Mouse (Mus musculus) layer of hippocampus, postnatal 36 days (tissue): Measurements from ENCODE around the gene Rps27a. TPM values are rescaled to one million over a fixed set of nuclear protein-coding genes. Genes with fewer than 3 reads are reported as not detected.
"Not testable (repeated sequence)": the region's sequence is repeated elsewhere in the genome, so short reads cannot be mapped to it uniquely, and the experiment has no call there.

Source experiments
- DNase-seq, 2 experiments: peaks; one replicate each; pipeline ENCODE4 v3.0.0; 2022
- total RNA-seq, 2 experiments: library from RNA; stranded (reverse); gene quantifications; 2 replicates each; pipeline ENCODE4 v1.2.3; 2021

The Rps27a gene
- 100 to 1,000 TPM; 464 to 469 TPM for total RNA-seq

DNA sequence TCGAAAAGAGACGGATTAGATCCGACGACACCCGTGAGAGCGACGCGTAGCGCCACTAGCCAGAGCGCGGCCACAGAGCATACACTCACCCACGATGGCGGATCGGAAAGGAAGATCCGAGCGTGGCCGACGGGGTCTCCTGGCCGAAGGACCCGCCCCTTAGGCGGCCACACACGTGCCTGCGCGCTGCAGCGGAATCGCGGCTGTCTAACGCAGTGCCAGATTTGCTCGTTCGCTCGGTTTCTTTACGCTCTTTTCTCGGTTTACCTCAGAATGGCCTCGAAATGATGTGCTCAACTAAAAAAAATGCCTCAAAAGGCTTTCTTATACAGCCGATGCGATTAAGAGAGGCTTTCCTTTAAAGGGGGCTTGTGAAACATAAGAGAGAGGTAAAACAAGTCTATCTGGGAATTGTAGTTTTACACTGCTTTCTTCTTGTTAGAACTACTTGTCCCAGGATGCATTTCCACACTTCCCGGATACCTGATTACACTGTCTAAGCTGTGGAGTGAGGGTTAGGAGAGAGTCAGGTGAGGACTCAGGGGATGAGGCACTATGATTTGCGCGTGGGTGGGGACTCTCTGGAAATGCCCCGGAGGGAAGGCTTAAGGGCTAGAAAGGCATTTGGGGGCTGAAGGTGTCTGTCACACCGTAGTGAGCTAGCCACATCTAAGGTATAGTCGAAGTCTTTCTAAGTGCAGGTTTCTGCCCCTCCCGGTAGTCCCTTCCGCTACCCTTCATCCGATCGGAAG, at the start of gene Rps27a, which contains the start of gene Clhc1:
TSS of gene Rps27a (minus strand) at position 358 of the 752 bp plus-strand sequence.
TSS of gene Clhc1 (plus strand) at position 199 of the 752 bp plus-strand sequence.
- DNase-seq: peak; percentile 92 to 93

DNA sequence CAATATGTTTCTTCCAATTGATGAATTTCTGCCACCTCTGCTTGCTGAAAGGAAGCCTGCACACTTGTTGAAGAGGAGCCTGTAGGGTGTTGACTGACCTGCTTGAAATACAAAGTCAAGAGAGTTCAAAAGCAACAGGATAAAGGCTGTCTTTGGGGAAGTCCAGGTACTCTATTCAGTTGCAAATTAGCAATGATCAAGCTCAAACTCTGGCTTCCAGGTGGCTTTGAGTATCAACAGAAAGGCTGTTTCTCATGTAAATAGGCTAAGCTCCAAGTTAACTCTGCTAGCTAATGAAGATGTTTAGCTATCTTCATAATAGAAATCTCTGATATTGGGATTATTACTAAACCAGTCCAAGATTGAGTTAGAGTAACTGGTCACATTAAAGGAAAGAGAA, 49.2 kb upstream of the Rps27a start:
- DNase-seq: no peak

DNA sequence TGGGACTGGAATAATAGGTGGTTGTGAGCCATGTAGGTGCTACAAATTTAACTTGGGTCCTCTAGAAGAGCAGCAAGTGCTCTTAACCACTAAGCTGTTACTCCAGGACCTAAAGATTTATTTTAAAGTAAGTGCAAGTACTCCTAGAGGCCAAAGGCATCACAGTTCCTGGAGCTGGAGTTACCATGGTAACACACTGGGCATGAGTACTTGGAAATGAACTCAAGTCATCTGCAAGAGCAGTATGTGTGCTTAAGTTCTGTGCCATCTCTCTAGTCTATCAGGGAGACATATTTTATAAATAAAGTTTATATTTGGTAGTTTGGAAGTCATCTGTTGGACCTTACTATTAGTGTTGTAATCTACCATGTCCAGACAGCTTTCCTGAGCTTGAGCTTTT, 47.3 kb upstream of the Rps27a start:
- DNase-seq: no peak

DNA sequence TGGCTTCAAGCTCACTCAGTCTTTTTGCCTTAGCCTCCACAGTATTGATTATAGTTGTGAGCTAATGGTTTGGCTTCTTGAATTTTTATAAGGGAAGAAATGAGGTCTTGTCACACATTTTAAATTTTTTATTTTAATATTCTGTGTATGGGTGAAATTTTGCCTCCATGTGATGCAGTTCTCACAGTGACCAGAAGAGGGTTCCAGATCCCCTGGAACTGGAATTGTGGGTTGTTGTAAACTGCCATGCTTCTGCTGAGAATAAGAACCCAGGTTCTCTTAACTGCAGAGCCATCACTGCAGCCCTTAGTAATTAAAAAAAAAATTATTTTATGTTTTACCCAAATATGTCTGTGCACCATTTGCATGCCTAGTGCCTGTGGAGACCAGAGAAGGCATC, 31.7 kb upstream of the Rps27a start:
- no peak for DNase-seq

DNA sequence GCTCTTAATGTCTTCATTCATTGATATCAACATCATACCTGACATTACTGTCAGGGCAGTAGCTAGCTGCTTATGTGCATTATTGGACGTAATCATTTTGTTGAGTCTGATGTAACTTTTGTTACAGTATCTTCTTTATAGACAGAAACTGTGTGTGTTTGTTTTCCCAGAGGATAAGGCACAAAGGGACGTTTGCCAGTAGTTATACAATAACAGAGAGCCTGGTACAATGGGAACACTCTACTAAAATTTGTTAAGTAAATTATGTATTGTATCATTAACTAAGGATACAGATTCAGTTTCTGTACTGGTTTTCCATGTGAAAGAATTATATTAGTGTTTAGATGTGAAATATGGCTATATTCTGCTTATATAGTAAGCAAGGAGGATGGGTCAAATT, 24.7 kb upstream of the Rps27a start:
- DNase-seq: no peak

DNA sequence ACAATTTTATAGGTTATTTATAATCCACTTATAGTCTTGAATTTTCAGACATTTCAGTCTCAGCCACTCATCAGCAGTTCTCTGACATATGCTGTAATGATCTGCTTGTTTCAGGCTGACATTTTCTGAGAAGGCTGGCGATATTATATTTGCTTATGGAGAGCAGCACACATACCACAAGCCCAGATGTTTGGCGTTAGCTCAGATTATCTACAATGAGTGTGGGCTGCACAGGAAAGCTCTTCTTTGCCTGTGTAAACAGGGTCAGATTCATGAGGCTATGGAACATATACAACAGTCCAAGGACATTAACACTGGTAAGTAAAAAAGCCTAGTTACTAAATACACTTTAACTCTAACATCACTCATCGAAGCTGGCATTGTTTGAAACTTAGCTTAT, 23.6 kb upstream of the Rps27a start:
- DNase-seq: no peak

DNA sequence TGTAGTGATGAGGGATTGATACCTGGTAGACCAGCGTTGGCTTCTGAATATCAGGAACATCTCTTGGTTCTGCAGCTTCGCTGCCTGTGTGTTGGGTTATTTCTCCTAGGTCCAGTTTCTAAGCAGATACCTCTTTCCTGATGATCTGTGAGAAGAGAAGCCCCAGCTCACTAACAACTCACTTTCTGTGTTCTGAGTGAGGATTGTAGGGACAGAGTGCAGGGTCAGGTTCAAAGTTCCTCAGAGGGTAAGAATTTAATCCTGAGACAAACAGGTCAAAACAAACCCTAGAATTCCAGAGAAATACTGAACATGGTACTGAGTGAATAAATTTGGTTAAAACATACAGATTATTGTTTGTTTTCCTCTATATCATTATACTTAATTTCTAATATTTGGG, 15.5 kb upstream of the Rps27a start:
- DNase-seq: no peak

DNA sequence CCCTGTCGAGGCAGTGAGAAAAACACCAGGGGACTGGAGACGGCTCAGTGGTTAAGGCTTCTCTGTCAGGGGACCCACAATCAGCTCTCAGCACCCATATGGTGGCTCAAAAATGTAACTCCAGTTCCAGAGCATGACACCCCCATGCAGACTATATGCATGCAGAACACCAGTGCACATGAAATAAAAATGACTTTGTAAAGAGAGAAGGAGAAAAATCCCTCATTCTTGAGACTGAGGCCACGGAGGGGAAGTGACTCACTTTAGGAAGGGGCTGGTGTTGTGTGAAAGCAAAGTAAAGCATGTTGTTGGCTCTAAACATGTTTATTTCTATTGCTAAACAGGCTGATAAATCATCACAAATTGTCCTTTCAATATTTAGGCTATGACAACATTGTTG, 13.1 kb upstream of the Rps27a start:
- DNase-seq: no peak

DNA sequence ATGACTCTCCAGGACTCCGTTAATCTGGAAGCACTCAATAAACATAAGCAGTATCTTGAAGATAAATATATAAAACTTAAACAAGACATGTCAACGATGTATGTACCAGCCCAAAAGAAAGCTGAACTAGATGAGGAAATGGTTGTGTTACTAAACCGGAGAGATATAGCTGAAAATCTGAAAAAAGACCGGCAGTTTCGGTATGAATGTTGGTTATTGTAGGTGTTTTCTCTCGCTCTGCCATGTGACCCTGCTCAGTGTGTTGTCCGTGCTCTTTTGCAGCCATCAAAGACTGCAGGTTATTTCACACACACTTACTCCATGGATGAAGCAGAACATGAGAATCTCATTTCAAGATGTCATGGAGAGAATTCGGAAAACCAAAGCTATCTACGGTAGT, 12.5 kb upstream of the Rps27a start:
- no peak for DNase-seq

DNA sequence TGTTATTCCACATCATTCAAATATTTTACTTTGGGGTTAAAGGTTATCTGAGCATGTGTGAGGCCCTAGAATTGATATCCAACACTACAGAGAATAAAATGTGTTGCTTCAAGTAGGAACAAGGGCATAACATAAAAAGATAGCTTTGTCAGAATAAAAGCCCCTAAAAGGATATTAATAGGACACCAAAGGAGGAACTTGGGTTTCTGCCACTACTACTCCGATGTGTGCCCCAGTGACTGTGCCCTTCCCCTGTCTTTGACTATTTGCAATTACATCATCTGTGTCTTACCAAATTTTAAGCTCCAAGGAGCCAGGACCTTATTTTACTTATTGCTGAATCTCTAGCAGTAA, 1.5 kb upstream of the Rps27a start:
- DNase-seq: no peak

DNA sequence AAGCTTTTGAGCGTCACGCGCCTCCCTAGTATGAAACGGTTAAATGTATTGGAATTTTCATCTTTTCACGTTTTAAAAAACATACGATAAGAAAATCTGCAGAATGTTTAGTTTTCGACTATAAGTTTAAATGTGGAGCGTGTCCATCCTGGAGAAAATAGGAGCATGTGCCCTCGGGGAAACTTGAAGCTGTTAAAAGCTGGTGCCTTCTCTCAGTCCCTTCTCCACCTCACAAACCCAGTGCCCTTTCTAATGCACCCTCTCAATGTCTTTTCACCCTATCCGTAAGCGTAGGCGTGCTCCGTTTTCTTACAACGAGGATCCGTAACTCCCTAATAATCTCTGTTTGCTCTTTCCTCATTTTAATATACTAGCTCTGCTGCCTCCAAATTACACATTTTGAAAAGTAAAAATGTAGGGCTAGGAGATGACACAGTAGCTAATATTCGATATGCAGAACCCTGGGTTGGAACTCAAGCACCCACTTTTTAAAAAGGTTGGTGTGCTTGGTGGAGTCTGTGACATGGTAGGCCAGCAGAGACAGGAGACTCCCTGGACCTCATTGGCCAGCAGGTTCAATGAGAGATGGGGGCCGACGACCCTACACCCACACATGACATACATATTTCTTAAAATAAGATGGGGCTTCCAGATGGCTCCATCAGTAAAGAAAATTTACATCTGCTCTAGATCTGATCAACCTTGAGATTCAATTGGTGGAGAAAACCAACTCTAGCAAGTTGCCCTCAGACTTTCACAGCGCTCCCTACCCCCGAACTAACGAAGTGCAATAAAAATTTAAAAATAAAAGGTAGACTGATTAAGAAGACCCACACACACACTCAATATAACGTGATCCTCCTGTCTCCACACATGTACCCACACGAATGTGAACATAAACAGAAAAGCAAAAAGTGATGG, 855 bp upstream of the Rps27a start:
- DNase-seq: no peak

DNA sequence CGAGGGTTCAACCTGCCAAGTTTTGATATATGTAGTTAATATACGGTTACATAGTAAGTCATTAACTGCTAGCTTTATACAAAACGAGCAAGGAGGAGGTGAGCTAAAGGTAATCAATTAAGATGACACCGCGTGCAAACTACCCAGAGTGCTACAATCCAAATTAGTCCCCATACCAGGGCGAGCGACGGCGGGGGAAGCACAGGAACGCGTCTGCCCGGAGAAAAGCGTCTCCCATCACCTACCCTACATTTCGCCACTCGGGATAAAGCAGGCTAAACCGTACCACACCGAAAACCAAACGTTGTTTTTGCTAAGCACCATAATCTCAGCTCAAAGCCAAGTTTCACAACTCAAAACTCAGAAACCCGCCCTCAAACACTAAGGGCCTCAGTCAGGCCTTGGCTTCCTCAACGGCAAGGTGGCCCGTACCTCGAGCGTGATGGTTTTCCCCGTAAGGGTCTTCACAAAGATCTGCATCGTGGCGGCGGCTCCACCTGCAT, 609 bp downstream of the Rps27a start:
- no peak for DNase-seq

DNA sequence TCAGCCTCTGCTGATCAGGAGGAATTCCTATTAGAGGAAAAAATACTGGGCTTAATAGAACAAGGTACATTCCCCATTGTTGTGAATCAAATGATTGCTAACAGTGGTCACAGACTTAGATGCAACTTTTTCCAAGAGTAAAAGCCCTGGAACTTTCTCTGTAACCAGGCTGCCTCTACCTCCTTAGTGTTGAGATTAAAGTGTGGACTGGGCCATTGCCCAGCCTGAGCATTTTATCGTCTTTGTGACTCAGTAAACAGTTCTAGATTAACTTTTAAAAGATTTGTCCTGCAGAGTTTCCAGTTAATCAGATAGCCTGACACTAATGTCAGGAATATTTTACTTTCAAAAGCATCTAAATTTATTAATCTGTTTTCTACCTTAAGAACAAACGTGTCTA, 1.1 kb downstream of the Rps27a start:
- DNase-seq: no peak

DNA sequence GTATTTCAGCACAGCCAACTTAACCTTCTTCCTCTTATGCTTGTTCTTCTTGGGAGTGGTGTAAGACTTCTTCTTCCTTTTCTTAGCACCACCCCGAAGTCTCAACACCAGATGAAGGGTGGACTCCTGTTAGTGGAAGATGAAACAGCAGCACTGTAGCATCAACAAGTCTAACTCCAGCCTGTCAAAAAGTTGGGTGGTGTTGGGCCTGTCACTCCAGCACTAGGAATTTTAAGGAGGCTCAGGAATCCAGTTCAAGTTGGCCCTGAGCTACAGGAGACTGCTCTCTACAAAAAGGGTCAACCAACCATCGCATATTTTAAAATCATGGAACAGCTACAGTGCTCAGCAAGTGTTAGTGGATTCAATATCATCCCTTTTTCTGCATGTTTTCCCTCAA, 1.6 kb downstream of the Rps27a start:
- DNase-seq: not testable (repeated sequence)

DNA sequence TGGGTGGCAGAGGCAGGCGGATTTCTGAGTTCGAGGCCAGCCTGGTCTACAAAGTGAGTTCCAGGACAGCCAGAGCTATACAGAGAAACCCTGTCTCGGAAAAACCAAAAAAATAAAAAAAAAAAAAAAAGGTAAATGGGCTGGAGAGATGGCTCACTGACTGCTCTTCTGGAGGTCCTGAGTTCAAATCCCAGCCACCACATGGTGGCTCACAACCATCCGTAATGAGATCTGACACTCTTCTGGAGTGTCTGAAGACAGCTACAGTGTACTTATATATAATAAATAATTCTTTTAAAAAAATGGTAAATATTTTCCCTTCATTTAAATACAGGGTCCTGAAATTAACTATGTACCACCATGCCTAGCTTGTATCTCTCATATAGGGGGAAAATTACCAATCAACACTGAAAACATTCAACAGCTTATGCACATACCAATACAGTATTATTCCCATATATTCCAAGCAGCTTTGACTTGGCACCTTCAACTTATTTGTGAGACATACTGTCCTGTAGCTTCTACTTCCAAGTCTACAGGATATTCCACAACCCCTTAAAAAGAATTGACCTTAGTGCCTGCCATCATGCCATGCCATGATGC, 2.7 kb downstream of the Rps27a start:
- DNase-seq: not testable (repeated sequence)

DNA sequence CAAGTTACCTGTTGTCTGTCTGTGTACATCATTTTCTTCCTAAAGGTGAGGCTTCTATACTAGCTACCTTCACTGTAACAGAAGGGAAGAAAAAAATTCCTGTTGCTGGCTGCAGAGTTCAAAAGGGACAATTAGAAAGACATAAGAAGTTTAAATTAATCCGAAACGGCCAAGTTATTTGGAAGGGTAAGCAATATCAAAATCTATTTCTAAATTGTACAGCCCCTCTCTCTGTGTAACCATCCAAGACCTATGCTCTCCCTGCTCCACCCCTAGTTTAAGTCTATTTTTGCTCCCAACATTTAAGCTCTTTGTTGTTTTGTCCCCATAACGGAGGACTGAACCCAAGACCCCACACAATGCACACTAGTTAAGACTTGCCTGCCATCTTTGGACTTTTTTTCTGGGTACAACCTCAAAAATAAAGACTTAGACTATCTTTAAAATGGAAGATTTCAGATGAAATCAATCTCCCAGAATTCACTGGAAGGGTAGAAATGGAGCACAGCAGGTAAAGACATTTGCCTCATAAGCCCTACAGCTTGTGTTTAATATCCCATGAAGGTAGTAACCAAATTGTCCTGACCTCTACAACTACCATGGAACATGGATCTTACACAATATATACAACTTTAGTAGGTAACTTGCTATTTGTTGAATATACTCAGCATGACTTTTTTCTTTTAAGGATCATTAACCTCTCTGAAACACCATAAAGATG, 3.5 kb downstream of the Rps27a start:
- no peak for DNase-seq

DNA sequence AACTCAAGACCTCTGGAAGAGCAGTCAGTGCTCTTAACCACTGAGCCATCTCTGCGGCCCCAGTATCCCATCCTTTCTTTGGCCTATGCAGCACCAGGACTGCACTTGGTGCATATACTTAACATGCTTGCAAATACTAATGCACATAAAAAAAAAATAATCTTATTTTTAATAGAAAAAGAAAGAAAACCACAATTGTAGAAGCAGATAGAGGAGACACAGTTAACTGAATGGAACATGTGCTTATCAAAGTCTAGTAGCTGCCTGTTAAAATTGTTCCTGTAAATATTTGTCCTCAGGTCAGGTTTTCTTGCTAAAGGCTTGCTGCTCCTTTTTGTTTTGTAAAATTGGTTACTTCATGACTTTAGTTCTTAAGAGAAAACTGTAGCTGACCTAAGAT, 9.7 kb downstream of the Rps27a start:
- DNase-seq: no peak

DNA sequence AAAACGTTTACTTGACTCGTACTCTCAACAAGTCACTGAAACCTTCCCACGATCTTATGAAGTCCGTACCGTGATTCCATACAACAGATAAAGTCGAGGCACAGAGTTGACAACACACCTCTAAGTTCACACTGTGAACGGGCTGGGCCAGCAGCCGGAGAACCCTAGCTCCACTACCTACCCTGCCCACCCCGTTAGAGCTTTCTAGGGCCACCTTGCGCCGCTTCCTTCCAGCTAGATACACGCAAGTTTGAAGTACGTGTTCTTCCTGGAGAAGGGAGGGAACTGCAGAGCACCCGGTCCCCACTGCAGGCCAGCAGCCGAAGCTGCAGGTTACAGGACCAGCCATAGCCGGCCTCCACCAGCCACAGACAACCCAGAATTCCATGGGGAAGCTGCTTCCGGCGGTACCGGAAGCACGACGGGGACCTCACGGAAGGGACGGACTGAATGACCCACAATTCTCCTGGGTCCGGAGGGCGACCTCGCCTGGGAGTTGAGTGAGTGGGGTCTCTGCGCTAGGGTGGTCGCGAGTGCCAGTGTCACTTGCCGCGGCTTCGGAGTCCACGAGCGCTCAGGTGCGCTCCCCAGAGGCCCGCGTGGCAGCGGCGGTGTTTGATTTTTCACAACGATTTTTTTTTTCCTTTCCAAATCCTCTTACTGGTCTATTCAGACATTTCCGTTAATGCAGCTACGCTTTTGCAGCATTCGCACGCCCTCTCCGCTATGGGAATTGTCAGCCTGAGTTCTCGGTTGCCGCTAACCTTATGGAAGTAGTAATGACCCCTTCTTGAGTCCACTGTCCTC, 21.7 kb downstream of the Rps27a start, which contains the start of gene Mtif2:
TSS of gene Mtif2 (plus strand) at position 421 of the 807 bp plus-strand sequence.
- DNase-seq: peak; percentile 79

DNA sequence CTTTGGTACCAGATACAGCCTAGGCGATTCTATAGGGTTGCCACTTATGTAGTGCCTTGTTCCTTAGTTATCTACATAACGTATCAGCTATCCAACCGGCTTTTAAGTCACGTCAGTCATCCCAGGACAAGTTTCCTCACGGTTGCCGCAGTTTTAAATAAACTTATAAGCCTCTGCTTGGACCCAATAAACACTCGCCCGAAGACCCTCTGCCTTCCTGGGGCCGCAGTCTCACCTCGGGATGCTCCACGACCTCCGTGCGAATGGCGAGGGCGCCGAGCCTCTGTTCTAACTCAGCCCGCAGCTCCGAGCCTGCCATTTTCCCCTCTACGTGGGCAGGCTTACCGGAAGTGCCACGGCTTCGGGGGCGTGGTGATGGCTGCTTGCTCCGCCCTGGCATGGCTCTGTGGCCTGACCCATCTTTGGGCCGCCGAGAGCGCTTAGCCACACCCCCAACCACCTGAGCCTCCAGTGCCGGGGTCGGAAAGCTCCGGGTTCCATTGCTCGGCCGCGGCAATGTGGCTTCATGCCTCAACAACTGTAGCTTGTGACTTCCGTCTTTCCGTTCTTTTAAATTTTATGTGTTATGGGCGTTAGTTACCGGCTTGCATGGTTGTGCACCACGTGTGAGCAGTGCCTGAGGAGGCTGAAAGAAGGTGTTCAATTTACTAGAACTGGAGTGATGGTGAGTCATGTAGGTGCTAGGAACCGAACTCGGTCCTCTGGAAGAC, 33.1 kb downstream of the Rps27a start, which contains the start of gene Prorsd1:
TSS of gene Prorsd1 (minus strand) at position 352 of the 731 bp plus-strand sequence.
- DNase-seq: peak; percentile 67 to 72

DNA sequence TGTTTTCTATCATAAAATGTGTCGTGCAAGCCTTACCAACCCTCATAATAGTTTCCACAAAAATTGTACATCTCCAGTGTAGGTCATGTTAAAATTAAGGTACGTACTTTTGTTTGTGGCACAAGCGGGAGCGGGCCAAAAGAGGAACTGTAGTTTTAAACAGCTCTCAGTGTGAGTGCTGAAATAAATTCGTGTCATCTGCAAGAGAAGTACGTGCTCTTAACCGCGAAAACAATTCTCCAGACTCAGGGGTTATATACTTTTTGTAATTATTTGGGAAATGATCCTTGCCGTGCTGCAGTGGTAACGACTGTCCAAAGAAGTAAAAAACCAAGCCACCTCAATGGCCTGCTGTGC, 33.6 kb downstream of the Rps27a start:
- DNase-seq: no peak
